Mouse (Mus musculus) layer of hippocampus, adult 11-12 months (tissue): ENCODE results near the gene Pcsk2.

Source experiments
- DNase-seq: peaks from one replicate; pipeline ENCODE4 v3.0.0; 2022; ENCODE audit warnings: low spot score

Gene Pcsk2

DNA sequence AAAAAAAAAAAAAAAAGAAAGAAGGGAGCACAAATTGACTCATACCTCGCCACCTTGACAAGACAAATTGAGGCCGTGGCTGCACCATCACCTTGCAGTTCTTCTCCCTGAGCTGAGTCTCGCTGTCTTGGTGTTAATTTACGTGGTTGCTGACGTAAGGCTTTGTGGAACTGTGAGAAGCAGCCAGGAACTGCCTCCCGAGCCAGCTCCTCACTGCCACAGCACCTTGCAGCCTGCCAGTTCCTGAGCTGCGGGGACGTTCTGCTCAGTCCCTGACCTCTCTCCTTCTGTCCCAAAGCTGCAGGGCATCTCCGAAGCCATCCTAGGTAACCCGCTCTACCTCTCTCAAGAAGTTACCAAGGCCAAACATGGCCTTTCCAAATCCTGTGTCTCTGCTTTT is 186.5 kb downstream of the Pcsk2 start:
- DNase-seq = no peak

DNA sequence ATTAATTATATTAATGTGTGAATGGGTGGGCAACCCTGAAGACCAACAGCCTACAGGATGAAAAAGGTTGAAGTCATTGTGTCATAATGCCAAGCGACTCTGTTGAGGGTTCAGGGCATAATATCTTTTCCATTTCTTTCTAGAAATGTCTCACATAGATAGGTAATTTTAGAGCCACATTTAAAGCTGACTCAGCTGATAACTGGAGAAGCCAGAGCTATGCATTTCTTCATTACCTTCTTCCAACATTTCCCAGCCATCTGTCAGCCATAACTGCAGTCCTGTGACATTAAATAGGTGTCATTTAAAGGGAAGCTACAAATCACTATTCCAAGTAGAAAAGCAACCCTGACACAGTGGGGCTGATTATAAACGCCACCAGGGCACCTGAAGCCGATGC is 189.5 kb downstream of the Pcsk2 start:
- DNase-seq = no peak

DNA sequence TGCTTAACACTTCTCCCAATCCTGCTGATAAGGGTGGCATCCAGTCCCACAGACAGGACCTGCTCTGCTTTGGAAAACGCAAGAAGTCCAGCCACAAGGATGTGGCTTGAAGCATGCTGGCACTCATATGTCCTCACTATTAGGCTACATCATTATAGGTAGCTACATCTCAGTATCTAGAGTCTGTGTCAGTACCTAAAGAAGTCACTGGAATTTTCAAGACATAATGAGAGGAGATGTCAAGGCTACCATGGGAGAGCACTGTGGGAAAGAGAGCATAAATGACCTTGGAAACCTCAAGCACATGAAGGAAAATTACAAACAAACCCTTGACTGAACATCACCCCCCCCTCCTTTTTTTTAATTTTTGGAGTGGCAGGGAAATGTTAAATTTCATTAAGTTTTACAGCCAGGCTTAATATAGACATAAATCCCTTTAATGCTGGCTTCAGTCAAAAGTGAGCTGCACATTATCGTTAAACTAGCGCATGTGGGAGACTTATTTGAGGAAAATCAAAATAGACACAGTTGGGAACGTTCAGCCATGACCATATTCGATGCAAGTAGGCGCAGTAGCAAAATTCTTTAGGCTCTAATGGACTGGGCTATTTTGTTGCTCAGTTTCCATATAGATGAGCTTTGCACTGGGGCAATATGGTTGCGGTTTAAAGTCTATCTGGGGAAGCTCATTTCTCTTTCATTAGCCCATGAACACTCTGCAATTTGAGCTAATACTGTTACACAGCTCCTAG is 193.7 kb downstream of the Pcsk2 start:
- DNase-seq = no peak

DNA sequence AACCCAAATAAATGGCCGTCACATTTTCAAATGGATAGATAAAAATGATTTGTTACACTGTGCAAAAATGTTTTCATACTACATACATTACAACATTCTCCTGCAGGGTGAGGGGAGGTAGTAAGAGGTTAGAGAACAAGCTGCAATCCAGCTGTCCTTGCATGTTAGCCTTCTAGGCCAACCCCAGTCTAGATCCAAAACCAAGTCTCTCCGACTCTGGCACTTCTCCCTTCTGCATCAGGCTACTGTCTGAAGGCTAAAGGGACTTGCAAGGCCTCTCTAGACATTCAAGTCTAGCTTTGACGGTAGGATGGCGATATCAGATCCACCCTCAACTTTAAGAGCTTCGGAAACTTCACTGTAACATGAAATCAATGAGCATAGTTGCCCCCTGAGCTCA is 196.5 kb downstream of the Pcsk2 start:
- no peak for DNase-seq

DNA sequence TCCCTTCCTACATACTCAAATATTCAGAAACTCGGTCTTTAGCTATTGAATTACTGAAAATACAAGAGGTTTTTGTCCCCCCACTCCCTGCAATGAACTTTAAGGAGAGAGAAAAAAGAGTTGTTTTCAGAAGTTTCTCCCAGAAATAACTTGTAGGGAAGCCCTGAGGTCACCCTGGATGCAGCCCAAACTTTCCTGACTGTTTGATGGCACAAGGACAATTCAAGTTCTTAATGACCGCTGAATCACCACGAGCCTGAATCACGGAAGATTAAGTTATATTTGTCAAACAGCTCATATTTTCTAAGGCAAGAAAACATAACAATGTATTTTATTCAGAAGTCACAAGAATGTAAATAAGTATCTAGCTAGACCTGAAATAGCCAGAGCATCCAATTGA is 197.1 kb downstream of the Pcsk2 start:
- DNase-seq = no peak

DNA sequence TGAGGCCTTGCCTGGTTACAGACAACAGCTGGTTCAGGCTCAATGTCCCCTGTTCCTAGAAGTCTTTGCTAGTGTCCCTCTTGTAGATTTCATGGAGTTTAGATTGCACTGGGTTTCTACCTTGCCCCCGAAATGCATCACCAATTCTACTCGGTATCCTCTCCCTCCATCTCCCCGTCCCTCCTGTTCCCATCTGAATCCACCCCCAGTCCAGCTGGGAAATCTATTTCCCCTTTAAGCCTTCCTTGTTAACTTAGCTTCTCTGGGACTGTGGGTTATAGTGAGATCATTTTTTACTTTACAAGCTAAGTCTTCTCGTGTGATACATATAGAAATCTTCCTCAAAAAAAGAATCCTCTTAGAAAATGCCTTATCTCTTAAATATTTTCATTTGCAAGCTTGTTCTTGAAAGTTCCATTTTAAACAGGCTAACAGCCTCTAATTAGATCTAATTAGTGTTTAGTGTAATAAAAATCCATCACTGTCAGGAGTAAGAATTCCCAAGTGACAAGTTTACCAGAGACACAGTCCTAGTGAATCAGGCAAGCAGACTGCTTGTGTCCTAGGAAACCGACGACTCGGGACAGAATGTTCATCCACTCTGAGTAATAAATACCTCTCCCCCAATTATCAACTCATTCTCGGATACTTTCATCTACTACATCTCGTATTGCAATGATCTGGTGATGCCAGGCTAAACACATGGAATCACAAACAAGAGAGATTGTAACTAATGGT is 206.3 kb downstream of the Pcsk2 start:
- DNase-seq = peak; percentile 24

DNA sequence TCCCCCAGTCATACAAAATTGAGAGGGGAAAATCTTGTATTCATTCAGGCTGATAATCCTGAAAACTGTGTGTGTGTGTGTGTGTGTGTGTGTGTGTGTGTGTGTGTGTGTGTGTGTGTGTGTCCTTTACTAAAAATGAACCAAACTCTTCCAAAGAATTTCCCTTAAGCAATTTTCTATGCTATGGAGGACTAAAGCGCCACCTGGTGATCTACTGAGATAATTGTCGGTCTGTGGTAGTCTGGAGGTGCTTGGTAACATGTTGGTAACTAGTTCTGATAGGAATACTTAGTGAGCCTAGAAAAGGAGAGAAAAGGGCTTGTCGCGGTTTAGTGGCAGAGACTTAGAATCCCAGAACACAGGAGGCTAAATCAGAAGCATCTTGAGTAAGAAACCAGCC is 230.5 kb downstream of the Pcsk2 start:
- peak; percentile 35 for DNase-seq

DNA sequence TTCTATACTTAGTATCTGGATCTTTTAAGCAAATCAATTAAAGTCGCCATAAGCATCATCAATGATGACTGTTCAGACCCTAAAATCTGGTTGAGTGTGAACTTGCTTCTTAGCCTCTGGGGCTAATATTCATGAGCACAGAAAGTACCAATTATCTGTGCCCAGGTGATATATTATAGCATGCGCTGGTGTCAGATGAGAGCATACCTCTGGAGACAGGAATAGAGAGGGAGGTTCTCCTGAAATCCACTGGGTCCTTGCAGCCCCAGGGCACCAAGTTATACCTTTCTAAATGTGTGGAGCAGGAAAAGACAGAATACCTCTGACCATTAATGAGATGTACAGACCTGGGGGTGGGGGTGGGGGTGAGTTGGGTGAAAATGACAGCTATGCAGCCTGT is 234.4 kb downstream of the Pcsk2 start:
- DNase-seq = no peak

DNA sequence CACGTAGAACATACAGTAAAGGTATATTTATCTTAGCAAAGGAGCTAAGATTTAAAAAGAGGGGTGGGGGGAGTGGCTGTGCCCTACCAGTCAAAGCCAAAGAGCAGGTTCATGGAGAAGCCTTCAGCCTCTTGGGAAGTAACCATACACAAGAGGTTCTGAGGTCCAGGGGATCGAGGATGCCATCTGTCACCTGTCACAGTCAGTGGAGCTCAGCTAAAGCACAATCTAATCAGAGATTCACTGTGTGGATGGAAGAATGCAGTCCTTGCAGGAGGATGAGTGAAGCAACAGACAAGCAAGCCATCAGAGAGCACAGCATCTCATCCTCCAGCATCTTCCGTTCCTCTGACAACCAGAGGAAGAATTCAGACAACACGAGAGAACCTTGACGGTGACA is 244.0 kb downstream of the Pcsk2 start:
- DNase-seq = no peak

DNA sequence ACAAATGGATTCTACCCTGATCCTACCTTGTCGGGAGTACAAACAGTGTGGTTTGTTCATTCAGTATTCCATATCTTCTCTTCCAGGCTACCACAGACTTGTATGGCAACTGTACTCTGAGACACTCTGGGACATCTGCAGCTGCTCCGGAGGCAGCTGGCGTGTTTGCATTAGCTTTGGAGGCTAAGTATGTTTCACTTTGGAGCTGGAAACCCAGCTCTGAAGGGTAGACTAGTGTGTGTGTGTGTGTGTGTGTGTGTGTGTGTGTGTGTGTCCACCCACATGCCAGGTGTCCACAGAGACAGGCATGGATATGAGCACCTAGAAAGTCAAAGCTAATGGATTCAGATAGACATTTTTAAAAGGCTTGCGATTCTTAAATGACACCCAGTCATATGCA is 249.9 kb downstream of the Pcsk2 start:
- peak; percentile 33 for DNase-seq

DNA sequence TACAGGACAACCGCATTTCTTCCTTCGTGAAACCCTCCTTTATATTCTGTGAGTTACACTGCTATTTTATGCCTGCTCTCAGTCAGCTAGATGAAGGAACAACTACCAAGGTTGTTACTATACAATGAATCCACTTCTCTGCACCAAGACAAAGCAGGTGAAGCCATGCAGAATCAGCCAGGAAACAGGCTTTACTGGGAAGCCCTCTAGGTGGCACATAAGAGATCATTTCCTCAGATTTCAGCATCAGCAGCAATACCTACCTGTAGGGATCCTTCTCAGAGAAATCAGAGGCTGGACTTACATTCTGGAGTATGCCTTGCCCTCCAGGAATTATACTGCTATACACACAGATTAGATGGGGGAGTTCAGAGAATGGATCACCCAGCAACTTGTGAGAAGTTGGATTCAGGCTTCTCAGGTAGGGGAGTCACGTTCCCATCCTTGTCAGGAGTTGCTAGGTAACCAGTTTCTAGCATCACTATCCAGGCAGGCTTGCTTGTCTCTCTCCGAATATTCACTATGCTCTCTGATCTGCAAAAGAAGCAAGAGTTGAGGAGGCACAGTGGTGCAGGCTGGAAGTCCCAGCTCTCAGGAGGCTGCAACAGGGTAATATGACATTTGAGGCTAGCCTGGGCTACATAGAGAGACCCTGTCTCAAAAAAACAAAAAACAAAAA is 250.5 kb downstream of the Pcsk2 start:
- no peak for DNase-seq

DNA sequence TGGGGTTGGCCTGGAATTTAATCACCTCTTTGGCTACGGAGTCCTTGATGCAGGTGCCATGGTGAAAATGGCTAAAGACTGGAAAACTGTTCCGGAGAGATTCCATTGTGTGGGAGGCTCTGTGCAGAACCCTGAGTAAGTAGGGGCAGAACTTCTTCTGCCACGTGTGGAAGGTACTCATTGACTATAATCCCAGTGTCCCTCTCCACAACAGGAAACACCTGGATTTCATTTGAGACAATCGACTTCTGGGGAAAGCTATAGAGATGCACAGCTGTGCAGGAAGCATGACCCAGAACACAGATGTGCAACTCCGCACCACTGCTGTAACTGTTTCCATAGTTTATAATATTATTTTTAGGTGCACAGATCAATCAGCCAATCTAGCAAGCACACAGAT is 255.1 kb downstream of the Pcsk2 start:
- DNase-seq = no peak

DNA sequence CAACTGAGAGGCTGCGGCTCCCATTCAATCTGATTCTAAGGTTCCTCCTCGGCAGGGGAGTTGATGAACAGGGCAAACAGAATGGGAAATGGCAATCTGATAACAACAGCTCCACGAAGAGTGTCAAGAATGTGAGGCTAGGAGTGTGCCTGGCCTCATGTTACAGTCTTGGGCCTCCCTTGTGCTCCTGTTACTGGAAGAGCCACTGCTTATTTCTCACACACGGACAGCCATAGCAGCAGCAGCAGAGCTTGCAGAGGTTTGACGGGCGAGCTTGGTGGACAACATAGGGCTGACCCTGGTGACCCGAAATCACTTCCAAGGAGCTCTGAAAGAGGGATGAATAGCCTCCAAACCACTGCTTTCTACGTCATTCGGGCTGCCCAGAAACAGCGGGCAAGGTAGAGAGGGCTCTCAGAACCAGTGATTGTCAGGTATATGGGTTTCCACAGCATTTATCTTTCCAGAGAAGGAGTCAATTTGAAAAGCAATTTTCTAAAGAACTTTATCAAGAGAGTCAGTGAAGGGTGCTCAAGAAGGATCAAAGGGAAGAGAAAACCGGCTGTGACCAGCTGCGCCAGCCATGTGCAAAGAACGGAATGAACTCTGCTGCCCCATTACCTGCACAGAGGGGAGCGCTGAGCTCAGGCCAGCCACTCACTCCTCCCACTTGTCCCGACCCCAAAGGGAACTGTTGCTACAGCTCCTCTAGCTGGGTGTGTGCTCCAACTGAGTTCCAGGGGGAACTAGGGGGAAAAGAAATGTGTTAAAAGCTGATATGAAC is 260.4 kb downstream of the Pcsk2 start:
- no peak for DNase-seq

DNA sequence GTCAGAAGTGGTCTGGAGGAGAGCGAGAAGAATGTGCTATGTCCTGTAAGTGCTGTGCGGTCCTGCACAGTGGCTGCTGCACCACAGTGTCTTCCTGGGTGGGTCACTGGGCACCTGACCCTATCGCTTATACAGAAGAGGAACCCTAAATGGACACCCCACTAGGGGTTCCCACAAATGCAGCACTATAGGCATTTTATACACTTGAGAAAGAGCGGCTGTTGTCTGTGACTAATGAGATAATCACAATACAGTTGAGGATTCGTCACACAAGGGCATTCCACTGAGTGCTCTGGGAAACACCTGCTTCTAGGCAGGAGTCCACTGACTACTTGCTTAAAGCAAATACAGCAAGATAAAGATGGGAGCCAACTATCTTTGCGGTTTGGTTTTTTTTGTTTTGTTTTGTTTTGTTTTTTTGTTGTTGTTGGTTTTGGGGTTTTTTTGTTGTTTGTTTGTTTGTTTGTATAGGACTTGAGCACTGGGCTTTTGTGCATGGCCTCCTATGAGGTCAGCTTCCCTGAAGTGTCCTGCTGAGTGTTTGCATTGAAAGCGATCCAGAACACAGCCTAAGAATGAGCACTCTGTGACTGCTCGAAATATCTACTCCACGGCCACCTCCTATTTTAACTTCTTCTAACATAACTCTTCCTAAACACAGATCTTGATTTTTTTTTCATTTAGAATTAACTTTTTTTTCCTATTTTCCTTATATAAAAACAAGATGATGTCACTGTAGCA is 261.1 kb downstream of the Pcsk2 start:
- no peak for DNase-seq

DNA sequence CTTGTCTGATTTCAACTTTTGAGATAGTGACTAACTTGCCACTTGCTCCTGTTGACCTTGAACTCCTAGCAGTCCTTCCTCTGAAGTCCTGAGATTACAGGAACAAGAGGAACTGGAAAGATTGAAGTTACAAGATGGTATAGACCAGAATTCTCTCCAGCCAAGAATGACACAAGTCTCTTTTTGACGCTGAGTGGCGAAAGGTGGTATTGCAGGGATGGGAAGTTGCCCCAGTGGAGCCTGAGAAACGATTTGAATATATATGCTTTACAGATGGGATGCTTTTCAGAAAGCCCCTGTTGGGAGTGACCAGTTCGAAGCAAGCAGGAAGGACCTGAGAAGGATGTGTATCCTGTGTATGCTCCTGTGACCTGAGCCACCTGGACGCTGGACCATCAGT is 262.8 kb downstream of the Pcsk2 start:
- no peak for DNase-seq

DNA sequence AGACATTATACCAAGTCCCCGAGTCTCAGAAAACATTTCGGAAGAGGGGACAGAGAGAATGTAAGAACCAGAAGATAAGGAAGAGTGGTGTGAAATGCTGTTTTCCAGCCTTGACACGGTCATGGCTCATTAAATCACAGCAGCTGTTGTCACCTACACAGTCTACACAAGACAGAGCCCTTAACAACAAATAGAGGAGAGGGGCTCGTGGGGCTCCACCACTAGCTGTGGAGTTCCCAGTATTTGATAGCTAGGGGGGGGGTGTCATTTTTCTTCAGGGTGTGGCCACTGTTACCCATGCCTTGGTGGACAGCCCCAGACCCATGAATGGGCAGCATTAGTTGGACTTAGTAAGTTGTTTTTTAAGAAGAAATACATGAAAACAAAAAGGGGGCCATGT is 266.3 kb downstream of the Pcsk2 start:
- DNase-seq = no peak

DNA sequence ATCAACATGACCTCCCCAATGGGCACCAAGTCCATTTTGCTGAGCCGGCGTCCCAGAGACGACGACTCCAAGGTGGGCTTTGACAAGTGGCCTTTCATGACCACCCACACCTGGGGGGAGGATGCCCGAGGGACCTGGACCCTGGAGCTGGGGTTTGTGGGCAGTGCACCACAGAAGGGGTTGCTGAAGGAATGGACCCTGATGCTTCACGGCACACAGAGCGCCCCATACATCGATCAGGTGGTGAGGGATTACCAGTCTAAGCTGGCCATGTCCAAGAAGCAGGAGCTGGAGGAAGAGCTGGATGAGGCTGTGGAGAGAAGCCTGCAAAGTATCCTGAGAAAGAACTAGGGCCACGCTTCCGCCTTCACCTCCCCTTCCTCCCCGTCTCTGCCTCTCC is 267.5 kb downstream of the Pcsk2 start:
- no peak for DNase-seq

DNA sequence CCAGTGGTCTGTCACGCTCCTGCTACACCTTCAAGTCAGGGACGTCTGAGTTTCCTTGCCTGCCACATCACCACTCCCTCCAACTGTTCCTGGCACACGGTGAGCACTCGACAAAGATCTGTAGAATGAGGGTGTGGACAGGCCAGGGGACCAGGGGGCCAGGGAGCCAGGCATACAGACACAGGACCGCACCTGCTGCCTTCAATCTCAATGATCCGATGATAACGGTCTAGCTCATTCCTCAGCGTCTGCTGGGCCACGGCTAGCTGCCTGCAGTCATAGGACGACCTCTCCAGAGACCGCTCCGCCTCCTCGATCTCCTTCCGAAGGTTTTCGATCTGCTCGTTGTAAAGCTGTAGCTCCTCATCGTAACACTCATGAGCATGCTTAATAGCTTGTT is 285.7 kb downstream of the Pcsk2 start:
- no peak for DNase-seq

DNA sequence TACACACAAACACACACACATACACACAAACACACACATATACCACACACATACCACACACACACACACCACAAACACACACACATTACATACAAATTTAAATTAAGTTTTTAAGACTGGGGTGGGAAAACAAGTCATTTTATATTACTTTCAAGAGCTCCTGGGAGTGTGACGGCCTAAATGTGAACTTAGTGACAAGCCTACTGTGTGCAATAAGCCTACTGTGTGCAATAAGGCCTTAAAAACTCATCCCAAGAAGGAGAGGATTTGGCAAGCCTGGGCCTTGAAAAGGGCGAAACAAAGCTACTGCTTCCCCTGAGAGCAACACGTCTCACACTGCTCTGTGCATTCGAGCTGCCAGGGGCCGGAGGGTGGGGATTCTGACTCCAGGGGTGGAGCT is 286.8 kb downstream of the Pcsk2 start:
- no peak for DNase-seq

DNA sequence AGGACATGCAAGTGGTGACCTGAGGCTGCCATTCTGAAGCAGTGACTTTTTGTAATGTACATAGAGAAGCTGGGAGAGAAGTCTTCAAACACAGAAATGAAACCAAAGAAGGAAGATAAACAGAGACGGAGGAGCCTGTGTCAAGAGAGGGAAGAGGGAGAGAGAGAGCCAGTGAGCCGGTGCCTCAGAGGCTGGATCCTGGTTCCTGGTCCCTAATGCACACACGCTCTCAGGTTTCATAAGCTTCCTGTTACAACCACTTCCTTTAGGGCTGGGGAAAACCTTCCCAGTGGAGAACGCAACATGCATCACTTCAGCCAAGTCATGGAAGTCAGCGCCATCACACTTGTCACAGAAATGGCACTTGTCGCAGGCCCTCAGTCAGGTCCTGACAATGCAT is 288.1 kb downstream of the Pcsk2 start:
- DNase-seq = no peak

DNA sequence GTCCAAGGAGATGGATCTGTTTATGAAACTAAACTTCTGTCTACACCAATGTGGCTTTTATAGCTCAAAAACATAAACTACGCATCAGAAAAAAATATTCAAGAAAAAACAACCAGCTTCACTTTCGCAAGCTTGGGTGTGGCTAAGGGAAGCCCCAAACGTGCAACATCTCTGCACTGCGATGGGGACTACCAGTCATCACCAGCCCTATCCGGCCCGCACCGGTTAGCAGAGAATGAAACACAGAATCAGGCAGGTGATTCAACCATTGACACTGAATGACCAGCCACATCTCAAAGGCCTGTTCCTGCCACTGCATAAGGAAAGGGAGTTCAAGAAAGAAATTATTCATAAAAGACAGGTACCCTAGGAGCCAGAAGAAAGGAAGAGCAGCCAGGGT is 289.9 kb downstream of the Pcsk2 start:
- DNase-seq = no peak

DNA sequence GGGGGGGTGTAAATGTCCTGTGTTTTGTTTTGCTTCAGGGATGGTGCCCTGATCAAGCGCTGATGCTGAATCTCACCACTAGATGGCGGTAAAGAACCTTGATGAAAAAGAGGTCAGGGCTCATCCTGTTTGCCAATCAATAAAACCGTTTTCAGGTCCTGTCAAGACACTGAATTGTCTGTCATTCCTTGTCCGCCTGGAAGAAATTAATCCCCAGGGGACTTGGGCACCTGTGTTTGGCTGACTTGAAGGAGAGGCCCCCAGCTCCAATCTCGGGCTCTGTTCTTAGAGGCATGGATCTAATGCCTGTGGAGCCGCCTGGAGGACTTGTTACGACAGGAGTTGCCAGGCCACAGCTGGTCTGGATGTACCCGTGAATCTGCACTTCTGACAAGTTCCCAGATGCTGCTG is 291.3 kb downstream of the Pcsk2 start:
- peak; percentile 87 for DNase-seq
